ENCODE assay signal across 10 mouse cellular contexts in genomic region chr14:33487805-33488550, GRCm38 (mm10). TPM values are rescaled to one million over a fixed set of nuclear protein-coding genes. Genes with fewer than 3 reads are reported as not detected.
A peak's percentile ranks its signal among the peaks of the same experiment; 100 is the strongest.
DNase-seq lines count a peak whose midpoint lies in the region; ATAC-seq and TF ChIP-seq lines count a peak whose summit lies in the region.
"Had no signal": no experiment of that assay in that cellular context is flagged by ENCODE, and none has a peak within 500 bp of the region (broad histone marks: within the 10 kb centered on the region; RNA-seq: fewer than 3 reads in every experiment).

No protein-coding gene starts in this region.

- no peaks in the 10 kb centered on the region for H3K36me3 ChIP-seq in heart, embryonic 16.5 days (ENCODE audit: control insufficient read depth, insufficient read depth)
- H3K36me3 ChIP-seq in hindbrain, embryonic 15.5 days, result no peaks in the 10 kb centered on the region

- 31% methylated on average over 15 of the region's 15 CpGs for WGBS in heart, embryonic 16.5 days
- 61% methylated on average over 15 of the region's 15 CpGs for WGBS in hindbrain, embryonic 15.5 days

- no peaks in the 10 kb centered on the region for H3K27me3 ChIP-seq in heart, embryonic 16.5 days (ENCODE audit: control insufficient read depth, insufficient read depth, low read length)
- H3K27me3 ChIP-seq in Patski, result no peaks in the 10 kb centered on the region
- H3K27me3 ChIP-seq in hindbrain, embryonic 15.5 days, result no peaks in the 10 kb centered on the region

- no peak for TF ChIP-seq CTCF in Patski (IDR thresholded peaks at IDR 0.05)

- H3K27ac ChIP-seq in heart, embryonic 16.5 days (ENCODE audit: low read length), result no peak overlapping the region
- peak overlapping the region; percentile 21; the same call in 1 of the 2 replicates for H3K27ac ChIP-seq in hindbrain, embryonic 15.5 days (replicated peaks)

- H3K4me3 ChIP-seq in heart, embryonic 16.5 days (ENCODE audit: low read length), result no peak overlapping the region
- no peak overlapping the region for H3K4me3 ChIP-seq in hindbrain, embryonic 15.5 days

- no peak for DNase-seq in heart, adult 9 months (ENCODE audit: low spot score in 2 of 2)
- peak; percentile 94 for DNase-seq in Patski (ENCODE audit: low read depth, low spot score)
- peak; percentile 78 to 87 for DNase-seq in kidney, postnatal 25 days
- no peak for DNase-seq in gastrocnemius, adult 18-20 months (ENCODE audit: low spot score)
- no peak for DNase-seq in left cerebral cortex, adult 8-10 months (ENCODE audit: low spot score in 2 of 2)
- no peak for DNase-seq in ovary, postnatal 10 days (ENCODE audit: low spot score)

- H3K4me1 ChIP-seq in heart, embryonic 16.5 days (ENCODE audit: control insufficient read depth, insufficient read depth, low read length), result peaks cover 12% of the 10 kb centered on the region; the same call in 1 of the 2 replicates
- H3K4me1 ChIP-seq in hindbrain, embryonic 15.5 days (replicated peaks), result peaks cover 3% of the 10 kb centered on the region; the same call in 1 of the 2 replicates

- H3K9me3 ChIP-seq in heart, embryonic 16.5 days (replicated peaks; ENCODE audit: control insufficient read depth, low read length), result no peaks in the 10 kb centered on the region
- no peaks in the 10 kb centered on the region for H3K9me3 ChIP-seq in hindbrain, embryonic 15.5 days

- H3K4me2 ChIP-seq in heart, embryonic 16.5 days (ENCODE audit: low read depth, low read length), result 0 out of 2 replicates have a peak overlapping the region, but pooled peaks have one; percentile 12
- no peak overlapping the region for H3K4me2 ChIP-seq in hindbrain, embryonic 15.5 days

- 0 out of 2 replicates have a peak, but pooled peaks have one; percentile 41 for ATAC-seq in heart, embryonic 16.5 days (replicated peaks; ENCODE audit: extremely low read depth, insufficient read depth, low FRiP score)
- peak; percentile 92 for ATAC-seq in Patski
- ATAC-seq in hindbrain, embryonic 15.5 days (ENCODE audit: low FRiP score, low read depth), result peak; percentile 44; the same call in 1 of the 2 replicates

- CTCF ChIA-PET in Patski (lab: Charles Lee), result interaction anchor here (1.2 kb wide), 1 partner anchor 24 kb away, joined by 3 read pairs; no protein-coding TSS in a partner anchor

- in situ Hi-C loops in Patski (cut with MboI; ENCODE audit: low pct_unique_long_range_greater_than_20kb), result no loop called here

- H3K9ac ChIP-seq in heart, embryonic 16.5 days (ENCODE audit: low read length), result no peak overlapping the region
- no peak overlapping the region for H3K9ac ChIP-seq in hindbrain, embryonic 15.5 days

- POLR2A ChIA-PET in Patski (lab: Charles Lee), result interaction anchor here (0.6 kb wide), 1 partner anchor 42 kb away, joined by 5 read pairs; no protein-coding TSS in a partner anchor

RNA-seq across cellular contexts. Expression of gene Frmpd2, which starts 16.5 kb away (rescaled TPM):
- polyA plus RNA-seq in heart, embryonic 16.5 days (2015; fragmentation: Nextera tagmentation; extraction: Ambion mirVana), result 0.05 and 0.24 TPM in 2 replicates
- polyA plus RNA-seq in Patski (2021), result 0.03 TPM
- polyA plus RNA-seq in hindbrain, embryonic 15.5 days (2015; fragmentation: Nextera tagmentation; extraction: Ambion mirVana), result 0.06 and 0.17 TPM in 2 replicates
- under 1 TPM in 1 of 2 experiments, not detected in 1; 0.07 TPM for total RNA-seq in gastrocnemius, adult 18-20 months (2021)
- 1 to 10 TPM in 1 of 4 experiments, under 1 TPM in 3; 0.61 to 1.1 (median 0.79) TPM for total RNA-seq in left cerebral cortex, adult 8-10 months (2022)
- total RNA-seq: liver, adult 2 months had no signal
- polyA plus RNA-seq: liver, adult 2 months; thymus, postnatal 0 days had no signal

RNA-seq across cellular contexts. Expression of gene Mapk8, which starts 41.0 kb away (rescaled TPM):
- 11.8 and 13.4 TPM in 2 replicates for polyA plus RNA-seq in heart, embryonic 16.5 days (2015; fragmentation: Nextera tagmentation; extraction: Ambion mirVana)
- 31.9 TPM for polyA plus RNA-seq in Patski (2021)
- 30.6 and 33.0 TPM in 2 replicates for polyA plus RNA-seq in hindbrain, embryonic 15.5 days (2015; fragmentation: Nextera tagmentation; extraction: Ambion mirVana)
- 10 to 100 TPM; 27.8 to 33.2 TPM for total RNA-seq in gastrocnemius, adult 18-20 months (2021)
- 100 to 1,000 TPM in 2 of 4 experiments, 10 to 100 TPM in 2; 90.8 to 104 (median 96.4) TPM for total RNA-seq in left cerebral cortex, adult 8-10 months (2022)

Comparison
In these comparisons a context has a peak if more than half of its experiments do, and no peak if none do; other contexts are left out.
1. ATAC-seq: peak in every context shown above with its lines; median percentile 92 in Patski; 44 in hindbrain, embryonic 15.5 days; 41 in heart, embryonic 16.5 days.
2. DNase-seq: peak in Patski (single experiment) and kidney, postnatal 25 days (2 of 2); none in heart, adult 9 months (0 of 2), gastrocnemius, adult 18-20 months (single experiment), left cerebral cortex, adult 8-10 months (0 of 2) and ovary, postnatal 10 days (single experiment).